Mouse (Mus musculus) embryo, embryonic 11 days (tissue): ENCODE data around the gene Asb11.
A peak's percentile ranks its signal among the peaks of the same experiment; 100 is the strongest.

ENCODE experiments used
- DNase-seq: peaks from one replicate; pipeline ENCODE4 v3.0.0-alpha.2; 2015

Gene Asb11

DNA sequence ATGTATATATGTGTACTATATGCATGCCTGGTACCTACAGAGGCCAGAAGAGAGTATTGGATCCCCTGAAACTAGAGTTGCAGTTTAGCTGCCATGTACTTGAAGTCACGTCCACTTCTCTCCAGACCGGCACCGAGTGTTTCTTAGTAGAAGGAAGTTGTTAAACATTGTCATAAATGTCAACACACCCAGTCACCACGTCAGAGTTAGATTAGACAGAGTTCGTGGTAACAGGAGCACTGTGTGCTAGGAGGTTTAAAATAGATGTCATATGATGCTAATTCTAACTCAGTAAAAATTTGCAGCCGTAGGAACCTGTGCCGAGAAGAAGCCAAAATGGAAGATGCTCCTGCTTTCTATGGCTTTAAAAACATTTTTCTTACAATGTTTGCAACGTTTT, at the start of gene Asb11:
Gene Asb11 (plus strand): TSS at position 286 of the 400 bp plus-strand sequence.
- DNase-seq: no peak

DNA sequence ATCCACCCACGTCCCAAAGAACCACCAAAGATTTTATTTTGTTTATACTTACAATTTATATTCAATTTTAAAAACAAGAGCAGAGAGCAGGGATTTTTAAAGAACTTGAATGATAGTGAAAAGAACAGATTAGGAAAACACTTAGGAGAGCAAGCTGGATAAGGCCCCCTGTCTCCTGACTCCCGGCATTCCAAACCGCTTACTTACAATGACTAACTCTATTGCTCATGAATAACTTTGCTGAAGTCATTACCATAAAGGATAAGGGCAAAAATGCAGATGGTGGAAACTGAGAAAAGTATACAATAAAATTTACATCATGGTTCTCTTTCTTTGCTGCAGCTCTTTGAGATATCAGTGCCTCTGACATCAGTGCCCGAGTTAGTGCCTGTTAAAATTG, 42.7 kb upstream of the Asb11 start:
- DNase-seq: no peak

DNA sequence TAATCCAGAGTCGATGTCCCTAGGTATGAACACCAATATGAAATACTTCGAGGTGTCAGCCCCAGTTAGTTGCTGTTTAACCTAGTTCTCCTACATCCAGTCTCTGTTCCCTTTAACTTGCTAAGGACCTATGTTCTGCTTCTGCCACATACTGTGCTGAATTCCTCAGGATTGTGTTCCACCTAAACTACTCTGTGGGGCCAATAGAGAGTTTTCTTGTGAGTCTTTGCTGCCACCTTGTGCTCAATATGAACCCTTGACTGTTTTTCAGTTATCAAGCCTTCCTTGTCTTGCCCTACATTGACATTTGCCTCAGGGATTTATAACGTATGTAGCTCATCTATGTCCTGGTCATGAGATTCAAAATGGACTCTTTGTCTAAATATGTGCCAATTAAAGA, 38.3 kb upstream of the Asb11 start:
- DNase-seq: peak; percentile 48

DNA sequence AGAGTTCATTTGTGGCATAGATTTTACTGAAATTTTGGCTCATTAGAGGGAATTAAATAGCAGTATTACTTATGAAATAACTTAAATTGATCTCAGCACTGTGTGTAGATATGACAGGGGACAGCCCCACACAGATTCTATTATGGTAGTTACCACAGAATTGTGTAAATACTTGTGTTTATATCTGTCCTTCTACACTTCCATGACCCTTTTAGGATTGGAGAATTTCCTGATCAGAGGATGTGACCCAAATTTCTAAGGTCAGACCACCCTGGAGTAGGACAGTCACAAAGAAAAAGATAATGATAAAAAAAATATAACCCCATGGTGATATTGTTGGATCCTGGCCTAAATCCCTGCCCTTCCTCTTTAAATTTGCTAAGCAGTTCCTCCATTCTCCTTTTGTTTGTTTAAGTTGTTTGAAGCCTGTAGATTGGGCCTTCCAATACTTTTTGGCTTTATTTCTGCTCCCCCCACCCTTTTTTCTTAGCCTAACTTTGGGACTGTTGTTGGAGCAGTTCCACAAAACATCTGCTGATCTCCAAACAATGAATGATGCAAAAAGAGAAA, 31.6 kb upstream of the Asb11 start:
- DNase-seq: no peak

DNA sequence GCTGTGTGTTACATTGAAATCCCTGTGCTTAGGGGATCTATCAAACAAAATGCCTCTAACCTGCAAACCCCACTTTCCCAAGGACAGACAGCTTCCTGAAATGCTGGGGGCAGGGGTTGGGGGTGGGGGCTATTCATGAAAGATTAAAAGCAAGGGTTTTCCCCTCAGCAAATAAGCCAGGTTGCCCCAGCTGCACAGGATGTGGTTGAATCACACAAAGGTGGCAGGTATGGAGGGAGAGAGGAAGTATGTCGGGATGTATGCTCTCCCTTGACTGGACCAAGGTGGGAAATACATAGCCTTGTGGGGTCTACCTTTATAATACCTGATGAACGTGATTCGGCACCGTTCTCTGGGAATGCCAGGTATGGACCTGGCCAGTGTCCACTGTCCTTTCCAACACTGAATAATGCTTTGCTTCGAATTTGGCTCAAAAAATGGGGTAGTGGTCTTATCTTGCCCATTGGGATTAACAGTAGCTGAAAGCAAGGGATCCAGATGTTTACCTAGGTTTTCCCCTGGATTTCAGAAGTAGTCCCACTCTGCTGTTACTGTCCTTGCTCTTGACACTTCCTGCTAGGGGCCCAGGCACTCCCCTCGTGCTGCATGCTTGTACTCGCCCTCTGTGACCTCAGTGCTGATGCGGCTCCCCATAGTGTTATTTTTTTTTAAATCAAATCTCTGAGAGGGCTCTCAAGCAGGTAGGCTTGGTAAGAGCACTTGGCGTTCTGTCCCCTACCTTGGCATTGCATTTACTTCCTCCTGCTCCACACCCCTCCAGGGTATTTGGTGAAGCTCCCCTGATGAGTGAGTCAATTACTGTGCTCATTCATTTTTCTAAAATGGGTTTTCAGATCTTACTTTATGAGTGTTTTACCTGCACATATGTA, 30.4 kb upstream of the Asb11 start:
- no peak for DNase-seq

DNA sequence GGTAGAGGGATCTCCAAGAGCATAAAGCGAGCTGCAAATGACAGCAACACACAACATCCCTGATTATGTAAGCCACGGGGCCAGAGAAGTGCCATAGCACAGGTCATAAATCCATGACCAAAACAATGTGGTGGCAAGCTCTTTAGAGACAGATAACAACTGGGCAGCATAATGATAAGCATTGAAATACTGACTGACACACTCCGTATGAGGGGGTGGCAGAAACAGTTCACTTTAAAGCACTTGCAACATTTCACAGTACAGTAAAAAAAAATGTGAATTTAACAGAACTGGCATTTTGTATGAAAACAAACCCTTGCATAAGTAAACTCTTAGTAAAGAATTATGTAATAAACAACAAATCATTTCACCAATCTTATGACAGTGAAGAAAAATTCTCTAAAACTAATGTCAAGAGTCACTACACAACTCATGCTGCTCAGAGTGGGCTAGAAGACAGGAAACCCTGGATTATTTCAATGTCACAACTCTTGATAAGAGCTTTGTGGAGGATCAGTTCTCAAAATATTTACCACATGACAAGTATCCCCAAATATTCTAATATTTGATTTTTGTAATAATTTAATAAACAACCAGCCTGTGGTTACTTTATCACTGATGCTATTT, 28.4 kb upstream of the Asb11 start:
- DNase-seq: no peak

DNA sequence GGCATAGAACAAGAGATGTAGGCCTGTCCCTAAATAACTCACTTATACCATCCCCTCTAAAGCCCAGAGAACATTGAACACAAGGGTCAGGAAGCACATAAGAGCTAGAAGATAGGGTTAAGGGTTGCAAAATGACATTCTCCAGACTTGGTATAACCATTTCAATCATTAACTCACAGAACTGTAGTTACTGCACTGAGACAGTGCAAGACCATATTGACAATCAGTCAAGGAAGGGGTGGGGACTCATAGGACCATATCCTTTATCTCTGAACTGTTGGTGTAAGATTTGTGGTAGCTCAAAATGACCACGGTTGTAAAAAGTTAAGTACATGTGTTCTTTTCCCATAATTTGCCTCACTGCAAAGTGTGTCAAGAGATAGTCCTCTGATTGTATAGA, 26.2 kb upstream of the Asb11 start:
- no peak for DNase-seq

DNA sequence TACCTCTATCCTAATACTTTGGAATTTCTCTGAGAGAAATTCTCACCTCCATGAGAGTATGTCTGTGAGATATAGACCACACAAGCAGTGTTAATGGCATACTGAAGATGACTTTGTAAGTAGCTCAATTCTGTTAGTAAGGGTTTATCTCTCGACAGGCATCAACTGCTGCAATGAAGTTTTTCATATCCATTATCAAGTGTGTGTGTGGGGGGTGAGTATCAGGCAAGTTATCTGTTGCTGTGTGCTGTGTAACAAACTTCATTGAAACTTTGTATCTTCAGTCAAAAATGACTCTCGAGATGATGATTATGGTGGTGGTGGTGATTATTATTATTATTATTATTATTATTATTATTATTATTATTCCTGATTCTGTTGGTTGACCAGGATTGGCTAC, 20.0 kb upstream of the Asb11 start:
- DNase-seq: no peak

DNA sequence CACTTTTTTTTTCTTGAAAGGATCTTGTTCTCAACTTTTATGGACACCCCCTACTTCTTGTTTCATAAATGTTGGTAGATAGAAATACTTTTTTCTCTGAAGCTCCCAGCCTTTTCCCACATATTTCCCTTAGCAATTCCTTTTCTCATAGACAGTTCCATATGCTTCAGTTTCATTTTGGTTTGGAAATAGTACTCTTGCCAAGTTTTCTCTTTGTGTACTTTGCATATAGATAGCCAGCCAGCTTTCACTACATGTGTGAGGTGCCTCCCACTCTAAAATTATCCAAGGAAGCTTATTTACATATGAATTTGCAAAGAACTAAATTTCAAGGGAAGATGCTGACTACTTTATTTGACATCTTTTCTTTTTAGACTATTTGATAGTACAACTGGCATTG, 18.8 kb upstream of the Asb11 start:
- DNase-seq: no peak

DNA sequence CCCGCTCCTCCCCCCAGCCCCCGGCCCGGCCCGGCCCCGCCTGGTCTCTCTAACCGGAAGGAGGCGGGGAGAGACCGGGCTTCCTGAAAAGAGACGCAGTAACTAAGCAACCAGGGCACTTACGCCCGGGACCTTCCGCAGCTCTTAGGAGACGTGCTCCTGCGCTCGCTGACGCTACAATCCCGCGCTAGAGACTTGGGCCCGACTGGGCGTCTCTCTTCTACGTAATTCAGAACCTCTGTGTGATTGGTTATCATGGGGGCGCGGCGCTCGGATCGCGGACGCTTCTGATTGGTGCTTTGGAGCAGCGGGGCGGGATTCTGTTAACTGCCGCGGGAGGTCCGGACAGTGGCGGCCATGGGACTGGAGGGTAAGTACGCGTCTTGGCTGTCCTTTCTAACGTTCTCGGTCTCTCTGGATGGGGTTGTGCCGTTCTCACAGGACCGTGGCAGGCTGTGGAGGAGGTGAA, 17.3 kb upstream of the Asb11 start, which contains the start of gene Piga:
Gene Piga (plus strand): TSS at position 317 of the 469 bp plus-strand sequence.
- peak; percentile 94 for DNase-seq

DNA sequence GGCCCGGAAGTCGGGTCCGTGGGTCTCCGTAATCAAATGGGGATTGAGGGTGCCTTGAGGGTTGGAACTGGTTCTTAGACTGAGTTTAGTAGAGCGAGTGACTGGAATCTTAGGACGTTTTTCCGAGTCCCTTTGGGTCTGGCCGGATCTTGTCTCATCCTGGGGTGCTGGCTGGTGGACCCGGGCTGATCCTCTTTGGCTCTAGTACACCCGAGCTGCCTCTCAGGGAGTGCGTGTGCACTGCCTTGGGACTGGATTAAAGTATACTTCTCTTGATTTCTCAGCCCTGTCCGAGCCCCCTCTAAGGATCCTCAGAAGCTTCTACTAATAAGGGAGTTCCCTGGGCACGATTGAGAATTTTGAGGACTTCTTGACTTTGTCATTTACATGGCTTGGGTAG, 16.8 kb upstream of the Asb11 start:
- DNase-seq: no peak

DNA sequence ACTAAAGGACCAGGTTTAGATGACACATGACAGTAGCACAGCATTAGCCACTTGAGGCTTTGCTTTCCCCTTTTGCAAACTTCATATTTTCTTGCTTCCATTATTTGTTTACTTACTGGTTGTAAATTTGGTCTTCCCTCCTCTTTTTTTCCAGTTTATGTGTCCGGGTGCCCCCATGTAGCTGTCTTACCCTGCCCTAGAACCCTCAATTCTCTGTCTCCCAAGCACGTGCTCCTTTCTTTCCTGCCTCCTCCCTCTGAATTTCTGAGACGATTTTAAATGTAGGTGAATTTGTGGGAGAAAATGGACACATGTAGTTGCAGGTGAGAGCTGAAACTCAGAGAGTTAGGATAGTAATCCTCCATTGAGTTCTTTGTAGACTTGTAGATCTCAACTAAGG, 16.3 kb upstream of the Asb11 start:
- DNase-seq: no peak

DNA sequence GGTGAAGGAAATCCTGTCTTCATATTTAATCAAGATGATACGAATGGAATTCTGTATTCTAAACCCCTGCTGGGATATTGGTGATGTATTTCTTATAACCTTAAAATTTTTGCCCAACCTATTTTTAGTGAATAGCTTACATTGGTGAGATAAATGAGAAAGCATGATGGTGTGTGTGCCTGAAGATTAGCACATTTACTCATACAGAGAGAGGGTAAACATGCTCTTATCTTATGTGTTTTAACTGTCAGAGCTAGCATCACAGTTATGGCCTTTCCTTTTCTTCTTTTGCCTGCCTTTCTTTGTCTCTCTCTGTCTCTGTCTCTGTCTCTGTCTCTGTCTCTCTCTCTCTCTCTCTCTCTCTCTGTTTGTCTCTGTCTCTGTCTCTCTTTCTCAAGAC, 12.0 kb upstream of the Asb11 start:
- no peak for DNase-seq

DNA sequence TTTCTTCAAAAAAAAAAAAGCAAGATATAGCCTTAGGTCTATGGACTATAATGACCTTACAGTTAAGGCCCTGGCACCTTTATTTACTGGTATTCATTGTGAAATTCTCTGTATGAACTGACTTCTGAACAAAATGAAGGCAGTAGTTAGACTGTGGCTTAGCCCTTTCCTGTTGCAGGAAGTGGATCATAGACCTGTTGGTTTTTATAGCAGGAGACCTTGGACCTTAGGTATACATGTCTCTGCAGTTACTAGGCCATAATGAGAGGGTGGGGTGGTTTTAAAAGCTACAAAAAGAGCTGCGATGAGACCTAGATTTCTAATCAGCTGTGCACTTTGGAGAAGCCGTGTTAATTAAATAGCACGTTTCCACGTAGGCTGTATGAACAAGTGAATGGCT, 9.5 kb upstream of the Asb11 start:
- DNase-seq: no peak

DNA sequence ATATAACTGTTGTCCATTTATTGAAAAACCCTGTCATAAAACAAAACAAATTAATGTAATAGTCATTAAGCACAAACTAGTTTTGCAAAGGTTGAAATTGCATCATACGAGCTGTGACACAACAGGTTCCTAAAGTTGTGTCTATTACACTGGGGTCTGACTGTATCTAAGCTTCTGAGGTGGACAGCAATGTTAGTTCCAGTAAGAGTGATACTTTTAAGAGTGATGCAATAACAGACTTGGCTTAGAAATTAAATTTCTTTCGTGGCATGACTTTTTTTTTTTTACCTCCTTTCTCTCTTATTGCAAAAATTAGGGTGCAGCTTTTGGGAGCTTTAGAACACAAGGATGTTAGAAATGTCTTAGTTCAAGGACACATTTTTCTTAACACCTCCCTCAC, 8.6 kb upstream of the Asb11 start:
- no peak for DNase-seq

DNA sequence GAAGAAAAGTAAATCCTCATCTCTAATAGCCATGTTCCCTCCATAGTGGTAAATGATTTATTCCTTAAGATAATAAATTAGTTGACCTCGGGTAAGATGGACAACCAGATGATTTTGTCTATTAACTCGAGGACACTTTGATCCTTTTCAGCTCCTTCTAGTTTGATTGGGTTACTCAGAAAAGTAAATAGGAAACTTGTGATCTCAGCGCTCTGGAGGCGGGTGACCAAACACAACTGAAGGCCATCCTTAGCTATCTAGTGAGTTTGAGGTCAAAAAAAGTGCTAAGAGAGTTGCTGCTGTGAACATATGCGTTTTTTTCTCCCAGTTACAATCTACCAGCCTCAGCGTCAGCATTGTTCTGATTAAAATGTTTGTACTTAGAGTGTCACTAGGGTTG, 6.2 kb upstream of the Asb11 start:
- DNase-seq: no peak

DNA sequence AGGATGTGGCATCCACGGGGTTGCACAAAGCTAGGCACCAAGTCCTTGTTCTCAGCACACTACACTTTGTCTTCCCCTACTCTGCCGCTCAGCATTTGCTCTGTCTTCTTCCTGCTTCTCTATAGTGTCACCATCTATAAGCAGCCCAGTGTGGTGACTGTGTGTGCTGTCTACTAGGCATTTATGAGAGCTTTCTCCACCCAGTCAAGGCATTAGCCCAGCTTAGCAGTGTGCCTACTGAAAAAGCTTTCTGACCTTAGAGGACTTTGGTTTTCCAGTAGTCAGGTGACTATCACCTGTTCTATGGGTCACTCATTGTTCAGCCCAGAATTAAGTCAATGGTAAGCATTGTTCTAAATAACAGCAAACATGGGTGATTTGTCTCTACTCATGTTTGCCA, 5.7 kb upstream of the Asb11 start:
- no peak for DNase-seq

DNA sequence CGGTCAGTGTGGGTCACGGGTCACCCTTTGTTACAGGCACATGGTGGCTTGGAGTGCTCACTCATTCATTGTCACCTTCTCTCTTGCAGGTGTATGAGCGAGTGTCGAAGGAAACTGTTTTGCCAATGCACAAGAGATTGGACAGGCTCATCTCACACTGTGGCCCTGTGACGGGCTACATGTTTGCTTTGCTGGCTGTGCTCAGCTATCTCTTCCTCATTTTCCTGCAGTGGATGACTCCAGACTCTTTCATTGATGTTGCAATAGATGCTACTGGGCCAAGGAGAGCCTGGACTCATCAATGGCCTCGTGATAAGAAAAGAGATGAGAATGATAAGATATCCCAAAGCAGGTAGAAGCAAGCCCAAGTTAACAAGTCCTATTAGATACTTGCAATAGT, 5.3 kb upstream of the Asb11 start:
- no peak for DNase-seq

DNA sequence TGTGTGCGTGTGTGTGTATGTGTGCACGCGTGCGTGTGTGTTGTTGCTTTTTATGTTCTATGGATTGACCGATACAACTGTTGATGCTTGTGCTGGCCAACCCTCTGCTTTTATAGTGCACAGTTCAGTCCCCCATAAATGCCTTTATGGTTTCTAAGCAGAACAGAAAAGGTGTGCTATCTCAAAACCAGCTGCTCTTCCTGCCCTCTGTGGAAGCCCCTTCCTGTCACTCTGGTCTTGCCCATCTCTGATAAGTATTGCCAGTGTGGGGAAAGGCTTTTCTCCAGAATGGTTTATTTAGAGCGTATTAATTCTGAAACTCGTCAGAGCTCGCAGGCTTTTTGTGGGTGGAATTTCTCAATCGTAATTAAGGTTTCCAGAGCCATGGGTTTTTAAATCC, 4.1 kb upstream of the Asb11 start:
- DNase-seq: no peak

DNA sequence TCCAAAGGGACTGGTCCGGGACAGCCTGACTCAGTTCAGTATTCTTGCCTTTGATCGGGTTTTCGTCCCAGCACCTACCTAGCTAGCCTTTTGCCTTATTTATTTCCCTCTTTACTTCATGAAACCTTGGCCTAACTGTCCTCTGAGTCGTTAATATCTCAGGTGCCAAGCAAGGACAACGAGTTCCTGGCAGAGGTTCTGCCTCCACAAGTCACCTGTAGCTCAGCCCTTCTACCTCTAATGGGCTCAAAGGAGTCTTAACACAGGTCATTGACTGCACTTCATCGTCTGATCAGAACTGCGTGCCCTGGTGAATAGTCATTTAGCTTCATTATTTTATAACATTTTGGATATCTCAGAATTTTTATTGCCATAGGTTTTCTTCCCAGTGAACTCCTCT, 2.7 kb downstream of the Asb11 start:
- DNase-seq: no peak

DNA sequence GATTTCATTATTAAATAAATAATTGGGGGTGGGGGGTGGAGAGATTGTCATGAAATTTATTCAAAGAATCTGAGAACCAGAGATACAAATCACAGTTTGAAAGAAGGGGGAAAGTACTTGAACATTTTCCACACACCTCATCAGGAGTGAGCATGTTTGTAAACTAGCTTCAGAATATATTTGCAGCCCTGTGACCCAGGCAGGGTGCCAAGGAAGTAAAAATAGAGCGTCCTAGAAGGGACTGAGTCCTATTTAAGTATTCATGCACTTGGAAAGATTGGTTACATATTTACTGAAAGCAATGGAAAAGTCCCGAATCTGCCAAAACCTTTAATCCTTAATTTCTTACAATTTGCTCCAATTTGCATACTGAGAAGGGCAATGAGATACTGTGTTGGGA, 3.3 kb downstream of the Asb11 start:
- no peak for DNase-seq

DNA sequence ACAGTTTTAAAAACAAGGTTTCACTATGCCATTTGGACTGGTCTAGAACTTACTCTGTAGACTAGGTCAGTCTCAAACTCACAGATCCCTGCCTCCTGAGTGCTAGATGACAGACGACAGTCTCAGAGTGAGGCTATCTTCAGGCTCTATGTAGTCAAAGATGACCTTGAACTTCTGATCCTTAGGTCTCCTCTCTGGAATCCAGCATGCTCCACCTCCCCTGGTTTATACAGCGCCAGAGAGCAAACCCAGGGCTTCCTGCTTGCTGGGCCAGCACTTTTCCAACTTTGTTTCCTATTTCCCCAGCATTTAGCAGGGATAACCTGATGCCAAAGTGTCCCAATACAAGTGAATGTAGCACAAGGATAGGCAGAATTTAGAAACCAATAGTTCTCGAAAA, 3.9 kb downstream of the Asb11 start:
- DNase-seq: no peak

DNA sequence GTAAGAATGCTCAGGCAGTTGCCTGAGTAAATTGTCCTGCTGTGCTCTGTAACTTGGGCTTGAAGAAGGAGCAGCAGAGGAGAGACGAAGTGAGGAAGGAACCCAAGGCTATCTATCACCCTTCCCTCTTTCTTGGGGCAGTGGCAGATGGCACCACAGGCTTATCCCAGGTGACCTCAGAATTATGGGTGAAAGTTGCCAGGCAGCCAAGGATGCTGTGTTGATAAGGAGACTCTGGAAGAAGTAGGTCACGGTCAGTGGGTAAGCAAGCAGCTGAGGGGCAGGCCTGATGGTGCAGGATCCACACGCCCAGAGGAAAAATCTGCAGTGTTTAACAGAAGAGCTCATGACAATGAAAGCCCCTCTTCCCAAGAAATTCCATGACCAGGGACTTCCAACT, 4.5 kb downstream of the Asb11 start:
- DNase-seq: no peak

DNA sequence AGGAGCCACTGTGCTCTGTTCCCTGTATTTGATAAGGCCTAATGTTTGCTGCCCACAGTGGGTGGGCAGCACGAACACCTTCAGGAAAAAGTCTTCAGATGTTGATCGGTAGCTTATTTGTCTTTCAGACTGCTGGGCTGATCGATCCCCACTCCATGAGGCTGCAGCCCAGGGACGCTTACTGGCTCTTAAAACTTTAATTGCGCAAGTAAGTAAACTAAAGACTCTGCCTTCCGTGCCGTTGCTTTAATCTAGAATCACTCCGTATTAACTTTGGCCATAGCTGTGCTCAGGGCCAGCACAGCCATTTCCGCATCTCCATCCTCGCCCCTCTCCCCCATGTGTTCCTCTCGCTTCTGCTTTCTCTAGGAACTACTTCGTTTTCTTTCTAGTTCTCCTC, 8.8 kb downstream of the Asb11 start:
- no peak for DNase-seq
